Mouse (Mus musculus) T-cell, adult 2 months (primary cell): ENCODE data around the gene Sowahc.

Experiments
- DNase-seq: peaks from one replicate; pipeline ENCODE4 v3.0.0; 2022; ENCODE audit warnings: low spot score

Gene Sowahc

DNA sequence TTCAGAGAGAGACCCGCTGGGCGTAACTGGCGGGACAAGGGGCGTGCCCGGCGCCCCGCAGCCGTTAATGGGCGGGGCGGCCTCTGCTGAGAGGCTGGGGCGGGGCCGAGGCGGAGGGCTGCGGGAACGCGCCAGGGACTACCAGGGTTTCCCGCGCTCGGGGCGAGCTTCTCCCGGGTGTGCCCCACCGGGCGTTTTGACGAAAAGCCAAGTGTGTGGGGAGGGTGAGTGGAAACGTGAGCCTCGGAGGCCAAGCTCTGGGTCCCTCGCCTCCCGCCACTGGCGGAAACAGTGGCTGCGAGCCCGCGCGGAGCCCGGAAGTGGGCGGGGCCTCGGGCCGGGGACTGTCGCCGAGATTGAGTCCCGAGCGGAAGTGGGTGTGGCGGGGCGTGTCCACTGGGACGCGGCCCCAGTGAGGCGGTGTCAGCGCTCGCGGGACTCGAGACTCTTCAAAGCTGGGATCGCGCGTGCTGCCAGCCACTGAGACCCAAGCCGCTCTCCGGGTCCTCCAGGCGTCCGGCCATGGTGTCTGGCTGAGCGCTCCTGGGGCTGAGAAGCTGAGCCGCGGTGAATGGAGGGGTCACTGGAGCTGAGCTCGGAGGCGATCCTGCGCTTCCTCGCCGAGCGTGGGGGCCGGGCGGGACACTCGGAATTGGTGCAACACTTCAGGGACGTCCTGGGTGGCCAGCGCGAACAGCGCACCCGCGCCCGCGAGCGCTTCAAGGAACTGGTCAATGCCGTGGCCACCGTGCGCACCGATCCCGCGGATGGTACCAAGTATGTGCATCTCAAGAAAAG is at the start of gene Sowahc, which contains the start of gene Sept10:
Sowahc (plus strand) TSS at position 481 of the 798 bp plus-strand sequence.
Sept10 (minus strand) TSS at position 375 of the 798 bp plus-strand sequence.
- peak; percentile 97 for DNase-seq

GRCm38 (mm10) chr10:59172539-59172938 is 49.2 kb upstream of the Sowahc start:
- DNase-seq: no peak

DNA sequence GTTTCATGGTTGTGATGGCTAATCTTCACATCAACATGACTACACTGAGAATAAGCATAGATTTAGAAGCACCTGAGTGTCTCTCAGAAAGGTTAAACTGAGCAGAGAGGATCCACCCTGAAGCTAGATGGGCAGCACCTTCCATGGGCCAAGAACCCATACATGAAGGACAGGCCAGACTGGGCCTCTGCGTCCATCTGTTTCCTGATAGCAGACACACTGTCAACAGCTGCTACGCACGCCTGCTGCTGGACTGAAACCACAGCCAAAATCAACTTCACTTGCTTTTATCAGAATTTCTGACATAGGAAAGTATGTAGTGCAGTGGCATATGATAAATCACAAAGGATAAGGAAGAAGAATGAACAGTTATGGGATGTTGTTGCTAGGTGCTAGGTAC is 42.1 kb upstream of the Sowahc start:
- no peak for DNase-seq

- no peak for DNase-seq
Observed at GRCm38 (mm10) chr10:59182306-59182705, 39.4 kb upstream of the Sowahc start.

DNA sequence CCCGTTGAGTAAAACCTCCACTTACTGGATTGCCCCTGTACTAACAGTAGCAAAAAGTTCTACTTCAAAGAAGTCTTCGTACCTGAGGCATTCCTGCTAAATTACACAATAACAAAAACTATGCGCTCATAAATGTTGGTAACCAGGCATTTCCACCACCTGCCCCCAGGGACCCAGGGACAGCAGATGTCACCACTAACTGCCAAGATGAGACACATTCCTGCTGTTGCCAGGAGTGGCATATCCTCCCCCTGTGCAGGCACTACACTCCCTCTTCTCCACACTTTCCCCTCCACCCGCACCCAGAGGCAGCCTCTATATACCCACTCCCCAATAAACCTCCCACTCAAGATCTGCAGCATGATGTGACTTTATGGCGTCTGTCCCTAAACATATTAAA is 26.9 kb upstream of the Sowahc start:
- DNase-seq: no peak

- no peak for DNase-seq
Observed at GRCm38 (mm10) chr10:59196763-59197162, 25.0 kb upstream of the Sowahc start.

DNA sequence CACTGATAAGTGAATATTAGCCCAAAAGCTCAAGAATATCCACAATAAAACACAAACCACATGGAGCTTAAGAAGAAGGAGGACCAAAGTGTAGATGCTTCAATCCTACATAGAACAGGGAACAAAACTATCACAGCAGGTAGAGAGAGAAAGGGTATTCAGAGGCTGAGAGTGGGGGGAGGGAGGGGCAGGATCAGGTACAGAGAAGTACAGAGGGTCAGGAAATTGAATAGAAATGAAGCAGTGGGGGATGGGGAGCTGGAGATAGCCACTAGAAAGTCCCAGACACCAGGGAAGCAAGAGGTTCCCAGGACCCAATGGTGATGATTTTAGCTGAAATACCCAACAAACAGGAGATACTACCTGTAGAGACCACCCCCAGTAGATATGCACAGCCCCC is 21.7 kb upstream of the Sowahc start:
- DNase-seq: no peak

GRCm38 (mm10) chr10:59220824-59221472 is 805 bp upstream of the Sowahc start:
- no peak for DNase-seq

- peak; percentile 6 for DNase-seq
Observed at GRCm38 (mm10) chr10:59222271-59223101, 733 bp downstream of the Sowahc start.

DNA sequence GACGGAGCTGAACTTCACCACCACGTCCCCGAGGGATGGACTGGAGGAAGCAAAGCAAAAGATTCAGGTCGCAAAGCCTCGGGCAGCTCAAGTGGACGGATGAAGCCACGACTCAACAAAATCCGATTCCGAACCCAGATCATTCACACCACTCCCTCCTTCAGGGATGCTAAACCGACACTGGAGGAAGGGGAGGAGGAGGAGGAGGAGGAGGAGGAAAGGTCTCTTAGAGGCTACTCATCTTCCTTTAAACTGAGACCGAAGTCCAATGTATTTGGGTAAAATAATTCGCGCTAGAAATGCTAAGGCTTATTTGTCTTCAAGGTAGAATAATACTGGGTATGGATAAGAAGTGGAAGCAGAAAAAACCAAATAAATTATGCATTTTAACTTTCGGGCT is 1.5 kb downstream of the Sowahc start:
- no peak for DNase-seq

GRCm38 (mm10) chr10:59223890-59224289 is 2.1 kb downstream of the Sowahc start:
- no peak for DNase-seq

DNA sequence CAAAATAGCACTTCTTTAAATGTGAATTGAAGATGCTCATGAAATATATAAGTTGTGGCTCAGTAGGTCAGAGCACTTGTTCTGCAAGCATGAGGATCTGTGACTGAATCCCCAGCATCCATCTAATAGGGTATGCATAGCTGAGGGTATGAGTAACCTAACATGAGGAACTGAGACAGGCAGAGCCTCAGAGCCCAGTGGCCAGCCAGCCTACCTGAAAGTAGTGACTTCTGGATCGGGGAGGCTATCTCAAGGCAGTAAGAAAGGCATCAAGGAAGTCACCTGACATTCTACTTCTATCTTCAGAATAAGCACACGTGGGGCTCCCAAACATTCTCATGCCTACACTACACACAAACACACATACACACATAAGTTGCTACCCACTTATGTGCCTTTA is 3.4 kb downstream of the Sowahc start:
- DNase-seq: no peak

- no peak for DNase-seq
Observed at GRCm38 (mm10) chr10:59229205-59229820, 7.6 kb downstream of the Sowahc start.

- no peak for DNase-seq
Observed at GRCm38 (mm10) chr10:59235227-59235626, 13.5 kb downstream of the Sowahc start.

DNA sequence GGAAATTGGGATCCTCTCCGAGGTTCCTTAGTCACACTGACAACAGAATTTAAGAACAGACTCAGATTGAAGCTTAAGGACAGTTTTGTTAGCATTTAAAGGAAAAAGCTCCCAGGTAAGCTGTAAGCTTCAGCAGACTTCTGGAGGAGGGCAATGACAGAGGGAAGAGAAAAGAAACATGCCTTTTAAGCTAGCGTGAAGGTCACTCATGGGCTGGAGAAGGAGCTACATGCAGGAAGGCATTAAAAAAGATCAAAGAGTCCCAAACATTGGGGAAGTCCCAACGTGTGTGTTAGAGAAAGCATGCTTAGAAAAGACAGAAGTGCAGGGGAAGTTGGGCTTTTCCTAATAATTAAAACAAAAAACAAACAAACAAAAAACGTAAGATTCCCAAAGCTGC is 14.1 kb downstream of the Sowahc start:
- no peak for DNase-seq

DNA sequence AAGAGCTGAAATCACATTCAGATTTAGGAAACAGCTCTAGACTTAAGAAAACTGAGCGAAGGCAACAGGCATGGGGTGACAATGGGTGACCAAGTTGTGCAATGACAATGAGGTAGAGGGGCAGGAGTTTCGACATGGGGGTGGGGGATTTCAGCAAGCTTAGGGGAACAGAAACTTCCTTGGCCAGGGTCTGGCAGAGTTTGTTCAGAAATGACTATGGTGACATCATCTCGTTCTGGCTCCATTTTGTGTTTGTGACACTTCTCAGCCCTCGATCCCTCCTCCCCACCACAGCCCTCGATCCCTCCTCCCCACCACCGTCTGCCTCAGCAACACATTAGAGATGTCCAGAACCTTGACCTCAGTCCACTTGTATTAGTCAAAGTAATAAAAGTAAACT is 14.7 kb downstream of the Sowahc start:
- DNase-seq: no peak

DNA sequence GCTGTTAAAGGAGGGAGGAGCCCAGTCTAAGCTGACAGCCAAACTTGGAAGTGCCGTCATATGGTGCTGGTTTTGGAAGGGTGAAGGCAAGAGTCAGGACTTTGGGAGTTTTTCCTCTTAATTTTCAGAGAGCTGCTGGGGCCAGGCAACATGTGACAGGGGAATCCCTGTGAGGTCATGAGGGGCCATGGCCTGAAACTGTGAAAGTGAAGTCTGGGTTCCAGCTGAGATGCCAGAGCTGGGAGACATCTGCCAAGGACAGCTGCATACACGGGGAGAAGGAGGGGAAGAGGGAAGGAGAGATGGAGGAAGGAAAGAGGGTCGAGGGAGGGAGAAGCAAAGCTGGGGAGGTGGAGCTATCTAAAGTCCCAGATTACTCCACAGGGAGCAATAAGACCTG is 16.0 kb downstream of the Sowahc start:
- DNase-seq: no peak

- no peak for DNase-seq
Observed at GRCm38 (mm10) chr10:59241141-59241541, 19.4 kb downstream of the Sowahc start.

DNA sequence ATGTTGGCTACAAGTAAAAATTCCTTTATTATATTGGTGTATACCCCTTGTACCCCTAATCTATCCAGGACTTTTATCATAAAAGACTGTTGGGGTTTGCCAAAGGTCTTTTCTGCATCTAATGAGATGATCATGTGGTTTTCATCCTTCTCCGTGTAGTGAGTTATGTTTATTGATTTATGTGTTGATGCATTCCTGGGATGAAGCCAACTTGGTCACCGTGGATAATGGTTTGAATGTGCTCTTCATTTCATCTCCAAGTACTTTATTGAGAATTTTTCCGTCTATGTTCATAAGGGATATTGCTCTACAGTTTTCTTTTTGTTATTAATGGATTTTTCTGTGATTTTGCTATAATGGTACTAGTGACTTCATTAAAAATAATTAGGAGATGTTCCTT is 27.8 kb downstream of the Sowahc start:
- no peak for DNase-seq

GRCm38 (mm10) chr10:59250679-59251078 is 28.9 kb downstream of the Sowahc start:
- no peak for DNase-seq

DNA sequence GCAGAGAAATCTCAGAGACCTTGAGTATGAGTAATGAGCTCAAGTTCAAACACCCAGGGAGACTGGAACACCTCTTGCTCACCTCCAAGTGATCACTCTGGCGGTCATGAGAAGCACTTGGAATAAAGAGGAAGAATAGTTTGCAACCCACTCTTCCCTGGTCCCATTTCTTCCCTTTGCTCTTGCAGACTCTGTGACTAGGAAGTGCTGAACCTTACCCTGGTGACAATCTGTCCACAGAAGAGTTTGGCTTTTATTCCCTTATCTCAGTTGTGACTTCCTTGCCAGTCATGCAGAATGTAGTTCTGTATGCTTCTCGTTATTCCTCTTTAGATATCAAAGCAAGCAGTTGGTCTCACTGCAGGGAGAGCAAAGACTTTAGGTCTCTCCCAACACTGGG is 30.2 kb downstream of the Sowahc start:
- DNase-seq: no peak

- DNase-seq: no peak
Observed at GRCm38 (mm10) chr10:59252396-59252795, 30.6 kb downstream of the Sowahc start.
